Mouse (Mus musculus) CD4-positive, CD25-positive, alpha-beta regulatory T cell, adult 2 months (primary cell): ENCODE data around the gene Tril.

ENCODE experiments used
- DNase-seq: peaks from one replicate; pipeline ENCODE4 v3.0.0-alpha.2; 2012; ENCODE audit warnings: low read depth, low spot score

Tril gene

GRCm38 (mm10) chr6:53820486-53820985 is at the start of gene Tril:
Gene Tril, minus strand, starts transcription at chr6:53820830.
- no peak for DNase-seq

GRCm38 (mm10) chr6:53863011-53863410 is 42.4 kb upstream of the Tril start:
- no peak for DNase-seq

GRCm38 (mm10) chr6:53859106-53859505 is 38.5 kb upstream of the Tril start:
- no peak for DNase-seq

- DNase-seq: no peak
Measured at GRCm38 (mm10) chr6:53857822-53858221, 37.2 kb upstream of the Tril start.

- DNase-seq: no peak
Measured at GRCm38 (mm10) chr6:53856775-53857174, 36.1 kb upstream of the Tril start.

- no peak for DNase-seq
Measured at GRCm38 (mm10) chr6:53854971-53855856, 34.6 kb upstream of the Tril start.

- no peak for DNase-seq
Measured at GRCm38 (mm10) chr6:53854226-53854625, 33.6 kb upstream of the Tril start.

- no peak for DNase-seq
Measured at GRCm38 (mm10) chr6:53853546-53853945, 32.9 kb upstream of the Tril start.

GRCm38 (mm10) chr6:53844626-53845025 is 24.0 kb upstream of the Tril start:
- no peak for DNase-seq

- DNase-seq: no peak
Measured at GRCm38 (mm10) chr6:53825213-53825612, 4.6 kb upstream of the Tril start.

GRCm38 (mm10) chr6:53821041-53821501 is 441 bp upstream of the Tril start:
- no peak for DNase-seq

GRCm38 (mm10) chr6:53819761-53820485 is 707 bp downstream of the Tril start:
- DNase-seq: no peak

GRCm38 (mm10) chr6:53818732-53819661 is 1.6 kb downstream of the Tril start:
- peak; percentile 4 for DNase-seq

- DNase-seq: no peak
Measured at GRCm38 (mm10) chr6:53818264-53818731, 2.3 kb downstream of the Tril start.

- no peak for DNase-seq
Measured at GRCm38 (mm10) chr6:53817763-53818174, 2.9 kb downstream of the Tril start.

- DNase-seq: no peak
Measured at GRCm38 (mm10) chr6:53816661-53817060, 4.0 kb downstream of the Tril start.

- DNase-seq: no peak
Measured at GRCm38 (mm10) chr6:53815691-53816090, 4.9 kb downstream of the Tril start.

- no peak for DNase-seq
Measured at GRCm38 (mm10) chr6:53814214-53814613, 6.4 kb downstream of the Tril start.

GRCm38 (mm10) chr6:53812242-53812641 is 8.4 kb downstream of the Tril start:
- no peak for DNase-seq

GRCm38 (mm10) chr6:53808801-53809200 is 11.8 kb downstream of the Tril start:
- DNase-seq: no peak

- no peak for DNase-seq
Measured at GRCm38 (mm10) chr6:53807185-53807584, 13.4 kb downstream of the Tril start.
